Mouse (Mus musculus): ENCODE measurements at regions not wholly inside any gene's neighbourhood (a gene's known extent, or its start where the extent isn't known, plus 50 kb on each side); places are given as distances from the start of the nearest gene placed in this dataset.

GRCm38 (mm10) chr2:9564487-9565043 lies 316.5 kb upstream of the 4930412O13Rik start:
- Histone ChIP-seq H3K27ac (ENCODE audit: low read length) (no peak overlapping the region), H3K36me3 (ENCODE audit: control insufficient read depth, insufficient read depth, low read length) (no peaks in the 10 kb centered on the region), H3K4me1 (ENCODE audit: control insufficient read depth, insufficient read depth, low read length) (no peaks in the 10 kb centered on the region), H3K4me2 (ENCODE audit: low read depth, low read length) (no peak overlapping the region), H3K9me3 (replicated peaks; ENCODE audit: control insufficient read depth, low read length) (no peaks in the 10 kb centered on the region), H3K4me3 (replicated peaks; ENCODE audit: low read length) (no peak overlapping the region), H3K9ac (ENCODE audit: low read length) (no peak overlapping the region), H3K27me3 (ENCODE audit: control insufficient read depth, insufficient read depth, low read length) (no peaks in the 10 kb centered on the region)
- ATAC-seq (ENCODE audit: insufficient read depth, low FRiP score), result no peak
- 37% methylated on average over 6 of the region's 6 CpGs for WGBS

GRCm38 (mm10) chr2:9569220-9569619 lies 311.8 kb upstream of the 4930412O13Rik start:
- H3K9ac ChIP-seq (ENCODE audit: low read length), result no peak overlapping the region
- no peaks in the 10 kb centered on the region for H3K9me3 ChIP-seq (replicated peaks; ENCODE audit: control insufficient read depth, low read length)
- H3K27ac ChIP-seq (ENCODE audit: low read length), result no peak overlapping the region
- 83% methylated on average over 4 of the region's 4 CpGs for WGBS
- no peaks in the 10 kb centered on the region for H3K27me3 ChIP-seq (ENCODE audit: control insufficient read depth, insufficient read depth, low read length)
- H3K4me1 ChIP-seq (ENCODE audit: control insufficient read depth, insufficient read depth, low read length), result no peaks in the 10 kb centered on the region
- H3K4me2 ChIP-seq (ENCODE audit: low read depth, low read length), result no peak overlapping the region
- ATAC-seq (ENCODE audit: insufficient read depth, low FRiP score), result no peak
- H3K36me3 ChIP-seq (ENCODE audit: control insufficient read depth, insufficient read depth, low read length), result no peaks in the 10 kb centered on the region
- H3K4me3 ChIP-seq (replicated peaks; ENCODE audit: low read length), result no peak overlapping the region

GRCm38 (mm10) chr2:9574196-9574595 lies 306.9 kb upstream of the 4930412O13Rik start:
- H3K9ac ChIP-seq (ENCODE audit: low read length), result no peak overlapping the region
- no peak for ATAC-seq (ENCODE audit: insufficient read depth, low FRiP score)

GRCm38 (mm10) chr2:9574651-9575050 lies 306.4 kb upstream of the 4930412O13Rik start:
- Histone ChIP-seq H3K4me3 (replicated peaks; ENCODE audit: low read length) (no peak overlapping the region), H3K4me1 (ENCODE audit: control insufficient read depth, insufficient read depth, low read length) (no peaks in the 10 kb centered on the region), H3K36me3 (ENCODE audit: control insufficient read depth, insufficient read depth, low read length) (no peaks in the 10 kb centered on the region), H3K27me3 (ENCODE audit: control insufficient read depth, insufficient read depth, low read length) (no peaks in the 10 kb centered on the region), H3K9me3 (replicated peaks; ENCODE audit: control insufficient read depth, low read length) (no peaks in the 10 kb centered on the region), H3K4me2 (ENCODE audit: low read depth, low read length) (no peak overlapping the region), H3K9ac (ENCODE audit: low read length) (no peak overlapping the region), H3K27ac (ENCODE audit: low read length) (no peak overlapping the region)
- ATAC-seq (ENCODE audit: insufficient read depth, low FRiP score), result no peak
- 78% methylated on average over 5 of the region's 5 CpGs for WGBS

More at GRCm38 (mm10) chr2:9574196-9574595, 306.9 kb upstream of the 4930412O13Rik start:
- 59% methylated on average over 6 of the region's 6 CpGs for WGBS
- no peaks in the 10 kb centered on the region for H3K27me3 ChIP-seq (ENCODE audit: control insufficient read depth, insufficient read depth, low read length)
- H3K4me2 ChIP-seq (ENCODE audit: low read depth, low read length), result no peak overlapping the region
- H3K9me3 ChIP-seq (replicated peaks; ENCODE audit: control insufficient read depth, low read length), result no peaks in the 10 kb centered on the region
- no peaks in the 10 kb centered on the region for H3K4me1 ChIP-seq (ENCODE audit: control insufficient read depth, insufficient read depth, low read length)
- H3K4me3 ChIP-seq (replicated peaks; ENCODE audit: low read length), result no peak overlapping the region
- no peak overlapping the region for H3K27ac ChIP-seq (ENCODE audit: low read length)
- H3K36me3 ChIP-seq (ENCODE audit: control insufficient read depth, insufficient read depth, low read length), result no peaks in the 10 kb centered on the region

GRCm38 (mm10) chr2:9577868-9578267 lies 303.2 kb upstream of the 4930412O13Rik start:
- H3K27me3 ChIP-seq (ENCODE audit: control insufficient read depth, insufficient read depth, low read length), result no peaks in the 10 kb centered on the region
- 51% methylated on average over 4 of the region's 4 CpGs for WGBS
- H3K9ac ChIP-seq (ENCODE audit: low read length), result no peak overlapping the region
- no peaks in the 10 kb centered on the region for H3K9me3 ChIP-seq (replicated peaks; ENCODE audit: control insufficient read depth, low read length)
- no peaks in the 10 kb centered on the region for H3K36me3 ChIP-seq (ENCODE audit: control insufficient read depth, insufficient read depth, low read length)
- H3K4me2 ChIP-seq (ENCODE audit: low read depth, low read length), result no peak overlapping the region
- ATAC-seq (ENCODE audit: insufficient read depth, low FRiP score), result no peak
- no peaks in the 10 kb centered on the region for H3K4me1 ChIP-seq (ENCODE audit: control insufficient read depth, insufficient read depth, low read length)
- H3K4me3 ChIP-seq (replicated peaks; ENCODE audit: low read length), result no peak overlapping the region
- H3K27ac ChIP-seq (ENCODE audit: low read length), result no peak overlapping the region

GRCm38 (mm10) chr2:9587389-9587788 lies 293.7 kb upstream of the 4930412O13Rik start:
- ATAC-seq (ENCODE audit: insufficient read depth, low FRiP score), result no peak
- 95% methylated on average over 3 of the region's 3 CpGs for WGBS
- H3K4me2 ChIP-seq (ENCODE audit: low read depth, low read length), result no peak overlapping the region
- H3K9me3 ChIP-seq (replicated peaks; ENCODE audit: control insufficient read depth, low read length), result no peaks in the 10 kb centered on the region
- no peak overlapping the region for H3K27ac ChIP-seq (ENCODE audit: low read length)
- H3K4me1 ChIP-seq (ENCODE audit: control insufficient read depth, insufficient read depth, low read length), result no peaks in the 10 kb centered on the region
- no peaks in the 10 kb centered on the region for H3K27me3 ChIP-seq (ENCODE audit: control insufficient read depth, insufficient read depth, low read length)
- H3K9ac ChIP-seq (ENCODE audit: low read length), result no peak overlapping the region
- no peak overlapping the region for H3K4me3 ChIP-seq (replicated peaks; ENCODE audit: low read length)
- H3K36me3 ChIP-seq (ENCODE audit: control insufficient read depth, insufficient read depth, low read length), result no peaks in the 10 kb centered on the region

- no peak overlapping the region for H3K4me2 ChIP-seq (ENCODE audit: low read depth, low read length)
- H3K36me3 ChIP-seq (ENCODE audit: control insufficient read depth, insufficient read depth, low read length), result no peaks in the 10 kb centered on the region
- H3K9ac ChIP-seq (ENCODE audit: low read length), result no peak overlapping the region
- H3K9me3 ChIP-seq (replicated peaks; ENCODE audit: control insufficient read depth, low read length), result no peaks in the 10 kb centered on the region
- ATAC-seq (ENCODE audit: insufficient read depth, low FRiP score), result no peak
- no peak overlapping the region for H3K27ac ChIP-seq (ENCODE audit: low read length)
- H3K4me1 ChIP-seq (ENCODE audit: control insufficient read depth, insufficient read depth, low read length), result no peaks in the 10 kb centered on the region
- no peaks in the 10 kb centered on the region for H3K27me3 ChIP-seq (ENCODE audit: control insufficient read depth, insufficient read depth, low read length)
- no peak overlapping the region for H3K4me3 ChIP-seq (replicated peaks; ENCODE audit: low read length)
These were observed 291.9 kb upstream of the 4930412O13Rik start for GRCm38 (mm10) chr2:9589200-9589599.

GRCm38 (mm10) chr2:9592531-9592930 lies 288.5 kb upstream of the 4930412O13Rik start:
- 93% methylated on average over 1 of the region's 1 CpGs for WGBS
- Histone ChIP-seq H3K4me2 (ENCODE audit: low read depth, low read length) (no peak overlapping the region), H3K9ac (ENCODE audit: low read length) (no peak overlapping the region), H3K4me1 (ENCODE audit: control insufficient read depth, insufficient read depth, low read length) (no peaks in the 10 kb centered on the region), H3K36me3 (ENCODE audit: control insufficient read depth, insufficient read depth, low read length) (no peaks in the 10 kb centered on the region), H3K27ac (ENCODE audit: low read length) (no peak overlapping the region), H3K4me3 (replicated peaks; ENCODE audit: low read length) (no peak overlapping the region), H3K27me3 (ENCODE audit: control insufficient read depth, insufficient read depth, low read length) (no peaks in the 10 kb centered on the region), H3K9me3 (replicated peaks; ENCODE audit: control insufficient read depth, low read length) (no peaks in the 10 kb centered on the region)
- no peak for ATAC-seq (ENCODE audit: insufficient read depth, low FRiP score)

GRCm38 (mm10) chr2:9593931-9594330 lies 287.1 kb upstream of the 4930412O13Rik start:
- no peak overlapping the region for H3K4me2 ChIP-seq (ENCODE audit: low read depth, low read length)
- WGBS, result 30% methylated on average over 10 of the region's 10 CpGs
- ATAC-seq (ENCODE audit: insufficient read depth, low FRiP score), result no peak
- H3K4me1 ChIP-seq (ENCODE audit: control insufficient read depth, insufficient read depth, low read length), result no peaks in the 10 kb centered on the region
- H3K9me3 ChIP-seq (replicated peaks; ENCODE audit: control insufficient read depth, low read length), result no peaks in the 10 kb centered on the region
- no peak overlapping the region for H3K4me3 ChIP-seq (replicated peaks; ENCODE audit: low read length)
- H3K36me3 ChIP-seq (ENCODE audit: control insufficient read depth, insufficient read depth, low read length), result no peaks in the 10 kb centered on the region
- H3K27ac ChIP-seq (ENCODE audit: low read length), result no peak overlapping the region
- no peaks in the 10 kb centered on the region for H3K27me3 ChIP-seq (ENCODE audit: control insufficient read depth, insufficient read depth, low read length)
- no peak overlapping the region for H3K9ac ChIP-seq (ENCODE audit: low read length)

Measured in stomach, embryonic 16.5 days (tissue).